Mouse (Mus musculus) ES-E14 (cell line): ENCODE measurements around the gene 4933400A11Rik.

Experiments
- CHD2 ChIP-seq: IDR thresholded peaks from 2 replicates; pipeline ENCODE4 v1.6.1; 2014; ENCODE audit warnings: mild to moderate bottlenecking, low read depth, low read length, inconsistent platforms
- MAFK ChIP-seq: IDR thresholded peaks from 2 replicates; pipeline ENCODE4 v1.6.1; 2014; ENCODE audit warnings: mild to moderate bottlenecking, low read depth, low read length, inconsistent platforms; ENCODE audit not compliant: insufficient read depth
- ZC3H11A ChIP-seq: IDR thresholded peaks from 2 replicates; pipeline ENCODE4 v1.6.1; 2012; ENCODE audit warnings: low read depth, mild to moderate bottlenecking, inconsistent platforms, low read length, borderline replicate concordance
- ZNF384 ChIP-seq: IDR thresholded peaks from 2 replicates; pipeline ENCODE4 v1.6.1; 2012; ENCODE audit warnings: low read depth, low read length, inconsistent platforms

DNA sequence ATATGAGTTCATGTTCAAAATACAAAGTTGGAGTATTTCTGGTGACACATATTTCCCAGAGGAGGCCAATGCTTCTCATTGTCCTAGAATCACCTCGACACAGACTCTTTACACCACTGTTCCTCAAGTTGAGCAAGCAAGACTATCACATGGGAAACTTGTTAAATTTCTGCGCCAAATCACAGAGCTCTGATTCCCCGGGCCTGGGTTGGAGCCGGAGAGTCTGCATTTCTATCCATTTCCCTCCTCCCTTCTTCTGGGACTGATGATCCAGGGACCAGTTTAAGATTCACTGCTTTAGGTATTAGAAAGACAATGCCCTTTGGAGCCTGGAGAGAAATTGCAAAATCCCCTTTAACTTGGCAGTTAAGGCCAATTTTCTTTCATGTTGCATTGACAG, 15.0 kb upstream of the 4933400A11Rik start:
- no peak for TF ChIP-seq ZC3H11A
- TF ChIP-seq ZNF384, result no peak
- TF ChIP-seq CHD2, result no peak
- TF ChIP-seq MAFK, result no peak
